Mouse (Mus musculus) heart, adult 8-10 months (tissue): ENCODE measurements around the gene Spem1. TPM values are rescaled to one million over a fixed set of nuclear protein-coding genes. Genes with fewer than 3 reads are reported as not detected.

ENCODE experiments used
- DNase-seq: peaks from one replicate; pipeline ENCODE4 v3.0.0; 2022; ENCODE audit warnings: low spot score
- total RNA-seq, 4 experiments: library from RNA; stranded (reverse); gene quantifications; 2 replicates each; pipeline ENCODE4 v1.2.4; 2022

Gene Spem1
- total RNA-seq, 4 experiments from 2014 or later: not detected

DNA sequence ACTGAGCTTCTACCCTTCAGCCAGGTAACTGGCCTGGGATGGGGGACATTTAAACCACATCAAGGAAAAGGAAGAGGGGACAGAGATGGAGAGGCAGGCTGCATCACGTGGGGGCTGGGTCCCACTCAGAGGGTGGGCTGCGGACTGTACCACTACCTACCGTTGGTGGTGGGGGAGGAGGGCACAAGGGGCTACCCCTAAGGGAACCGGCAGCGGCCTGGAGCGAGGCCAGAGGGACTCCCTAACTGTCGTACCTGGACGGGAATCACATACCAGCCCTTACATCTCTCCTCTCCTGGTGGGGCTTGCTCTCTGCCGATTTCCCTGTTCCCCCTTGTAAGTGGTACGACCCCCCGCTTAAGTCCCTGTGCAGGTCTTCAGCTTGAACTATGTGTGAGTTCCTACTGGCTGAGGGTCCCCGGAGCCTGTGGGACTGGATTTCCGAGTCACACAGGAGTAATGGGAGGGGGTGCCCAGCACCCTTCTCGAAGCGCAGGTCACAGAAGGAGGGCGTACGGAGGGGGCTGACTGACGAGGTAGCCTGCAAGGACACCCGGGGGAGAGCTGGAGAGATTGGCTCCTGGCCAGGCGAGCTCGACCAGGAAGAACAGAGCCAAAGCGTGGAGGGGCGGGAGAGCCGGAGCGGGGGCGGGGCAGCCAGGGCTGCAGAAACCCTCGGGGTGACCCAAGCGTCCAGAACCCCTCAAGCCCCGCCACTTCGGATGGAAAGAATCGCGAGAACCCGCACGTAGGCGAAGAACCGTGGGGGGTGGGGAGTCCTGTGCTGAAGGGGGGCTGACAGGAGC lies 21.4 kb downstream of the Spem1 start:
- DNase-seq: no peak

DNA sequence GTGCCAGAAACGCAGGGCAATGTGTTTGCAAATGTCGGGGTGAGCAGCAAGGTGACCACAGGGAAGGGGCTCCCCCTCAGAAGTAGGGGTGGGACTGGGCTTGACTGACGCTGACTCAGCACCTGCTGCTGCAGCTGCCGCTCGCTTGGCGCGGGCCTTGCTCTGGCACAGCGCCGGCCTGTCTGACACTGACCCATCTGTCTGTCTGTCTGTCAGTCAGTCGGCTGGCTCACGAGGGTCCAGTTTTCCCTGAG lies 21.9 kb downstream of the Spem1 start:
- no peak for DNase-seq

DNA sequence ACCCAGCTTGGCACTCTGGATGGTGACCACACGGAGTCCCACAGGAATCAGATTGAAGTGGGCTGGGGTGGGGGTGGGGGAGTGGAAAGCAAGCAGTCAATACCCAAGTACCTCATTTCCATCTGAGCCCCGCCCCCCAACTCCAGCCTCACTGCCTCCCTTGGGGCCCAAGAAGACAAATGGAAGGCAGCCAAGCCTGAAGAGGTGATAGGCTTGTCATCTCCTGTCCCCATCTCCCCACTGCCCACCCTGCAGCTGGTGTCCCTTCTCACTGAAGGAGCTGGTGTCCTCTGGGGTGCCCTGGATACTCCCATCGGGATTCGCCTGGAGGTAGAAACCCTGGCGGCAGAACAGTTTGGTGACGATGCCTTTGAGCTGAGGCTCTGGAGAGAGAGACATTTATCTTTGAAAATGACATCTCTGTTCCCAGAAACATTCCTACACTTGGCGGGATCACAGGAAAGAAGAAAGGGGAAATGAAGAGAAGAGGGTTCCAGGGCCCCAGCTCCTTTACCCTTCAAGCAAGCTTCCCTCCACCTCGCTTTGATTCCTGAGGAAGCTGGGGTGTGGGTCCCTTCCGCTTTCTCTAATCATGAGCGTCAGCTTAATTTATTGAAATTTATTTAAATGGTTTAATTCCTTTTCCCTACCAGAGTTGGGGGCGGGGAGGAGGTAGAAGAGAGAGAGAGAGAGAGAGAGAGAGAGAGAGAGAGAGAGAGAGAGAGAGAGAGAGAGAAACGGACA lies 22.4 kb downstream of the Spem1 start:
- DNase-seq: no peak

DNA sequence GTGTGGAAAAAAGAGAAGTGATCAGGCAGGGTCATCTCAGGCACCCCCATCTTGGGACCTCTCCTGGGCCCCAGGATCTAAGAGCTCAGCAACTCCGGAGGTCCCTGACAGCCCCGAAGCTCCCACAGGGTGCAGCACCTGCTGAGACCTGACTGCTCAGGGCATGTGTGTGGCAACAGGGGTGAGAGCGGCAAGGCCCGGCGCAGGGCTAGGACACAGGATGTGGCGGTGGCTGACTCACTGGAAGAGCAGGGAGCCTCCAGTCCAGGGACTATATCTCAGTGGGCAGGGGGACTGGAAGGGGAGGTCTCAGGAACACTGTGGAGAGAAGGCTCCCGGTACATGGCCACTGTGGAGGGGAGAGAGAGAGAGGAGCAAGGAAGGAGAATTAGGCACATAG lies 24.1 kb downstream of the Spem1 start:
- no peak for DNase-seq

DNA sequence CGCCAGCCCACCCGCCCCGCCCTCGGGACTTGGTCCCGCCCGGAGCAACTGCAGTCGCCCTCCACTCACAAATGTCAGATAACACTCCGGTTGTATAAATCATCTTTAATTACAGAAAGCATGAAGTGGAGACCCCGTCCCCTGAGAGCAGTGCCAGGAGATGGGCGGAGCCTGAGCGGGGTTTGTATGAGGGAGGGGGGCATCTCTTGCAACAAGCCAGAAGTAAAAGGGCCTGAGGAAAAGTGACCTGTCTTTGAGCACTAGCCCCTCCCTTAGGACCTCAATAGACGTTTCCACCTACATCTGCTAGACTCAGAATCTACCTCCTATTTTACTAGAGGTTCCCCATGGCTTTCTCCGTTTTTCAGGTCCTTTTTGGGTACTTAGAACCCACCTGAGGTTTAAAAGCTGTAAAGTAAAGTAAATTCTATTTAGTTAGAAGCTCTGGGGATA lies 26.0 kb downstream of the Spem1 start:
- no peak for DNase-seq

DNA sequence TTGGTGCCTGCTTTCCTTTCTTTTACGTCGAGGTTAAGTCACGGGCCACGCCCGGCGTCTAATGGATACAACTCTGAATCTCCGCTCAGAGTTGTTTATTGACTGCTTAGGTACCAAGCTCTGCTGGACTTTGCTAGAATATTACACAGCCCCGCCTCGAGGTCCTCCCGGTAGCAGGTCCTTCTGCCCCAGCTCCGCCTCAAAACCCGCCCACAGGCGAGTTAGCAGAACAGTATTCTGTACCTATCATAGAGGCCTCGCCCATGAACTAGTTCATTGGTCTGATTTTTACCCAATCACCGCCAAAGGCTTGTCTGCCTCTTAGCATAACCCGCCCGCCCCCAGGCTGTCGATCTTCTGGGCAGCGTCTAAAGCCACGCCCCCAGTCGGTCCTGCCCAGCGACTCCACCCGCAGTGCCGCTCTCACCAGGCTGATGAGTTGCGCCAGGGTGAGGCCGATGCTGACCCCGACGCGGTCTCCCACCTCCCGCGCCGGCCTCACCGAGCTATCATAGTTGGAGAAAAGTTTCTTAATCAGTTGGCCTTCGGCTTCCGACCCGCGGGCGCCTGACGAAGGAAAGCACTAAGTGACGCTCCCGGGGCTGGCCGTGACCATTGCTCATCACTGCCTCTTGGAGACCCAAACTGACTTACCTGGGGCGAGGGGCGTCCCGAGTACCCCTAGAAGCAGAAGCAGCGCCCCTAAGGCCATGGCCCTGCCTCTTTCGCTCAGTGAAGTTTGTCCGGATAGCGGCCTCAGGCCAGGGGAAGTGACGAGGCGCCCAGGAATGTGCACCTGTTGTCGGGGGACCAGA lies 26.6 kb downstream of the Spem1 start, which contains the start of gene Chrnb1:
TSS of gene Chrnb1 (minus strand) at position 776 of the 815 bp plus-strand sequence.
- DNase-seq: peak; percentile 97

DNA sequence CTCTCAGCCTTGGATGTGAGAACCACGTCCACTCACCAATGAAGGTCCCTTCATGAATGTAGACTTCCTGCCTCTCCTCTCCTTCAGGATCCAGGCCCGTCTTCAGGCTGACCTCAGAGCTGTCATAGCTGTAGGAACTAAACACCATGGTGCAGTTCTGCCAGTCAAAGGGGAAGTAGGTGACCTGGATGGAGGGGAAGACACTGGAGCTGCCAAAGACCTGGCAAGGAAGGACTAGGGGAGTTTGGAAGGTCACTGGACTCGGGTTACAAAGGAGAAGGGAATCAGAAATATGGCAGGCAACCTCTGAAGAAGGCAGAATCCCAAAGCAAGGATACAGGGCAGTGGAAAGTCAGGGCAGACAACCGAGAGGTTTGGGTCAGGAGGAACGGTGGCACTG lies 28.6 kb downstream of the Spem1 start:
- DNase-seq: no peak

DNA sequence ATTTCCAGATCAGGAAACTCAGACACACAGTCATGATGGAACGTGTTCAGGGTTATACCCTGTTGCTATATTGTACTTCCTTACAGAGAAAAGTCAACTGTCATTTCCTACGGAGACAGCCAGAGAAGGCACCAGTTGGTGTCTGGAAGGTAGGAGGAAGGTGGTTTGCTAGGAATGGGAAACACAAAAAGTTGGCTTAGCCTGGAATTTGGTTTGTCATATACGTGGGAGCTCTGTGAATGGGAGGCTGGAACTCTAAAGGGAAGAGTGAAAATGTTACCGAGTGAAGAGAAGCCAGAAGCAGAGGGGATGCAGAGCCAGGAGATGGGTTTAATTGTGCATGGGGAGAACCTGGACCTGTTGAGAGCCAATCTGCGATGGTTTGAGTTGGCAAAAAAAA lies 30.6 kb downstream of the Spem1 start:
- no peak for DNase-seq

DNA sequence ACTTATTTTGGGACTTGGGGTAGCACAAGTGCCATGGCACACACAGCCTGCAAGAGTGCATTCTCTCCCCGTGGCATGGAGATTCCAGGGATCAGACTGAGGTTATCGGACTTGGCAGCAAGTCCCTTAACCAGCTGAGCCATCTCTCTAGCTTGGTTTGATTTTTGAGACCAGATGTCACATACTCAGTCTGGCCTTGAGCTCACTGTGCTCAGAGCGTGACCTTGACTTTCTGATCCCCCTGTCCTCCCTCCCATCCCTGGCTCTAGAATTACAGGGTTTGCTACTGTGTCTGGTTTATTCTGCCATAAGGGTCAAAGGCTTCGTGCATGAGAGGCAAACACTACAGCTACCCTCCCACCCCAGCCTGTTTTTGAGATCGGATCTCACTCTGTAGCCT lies 32.5 kb downstream of the Spem1 start:
- DNase-seq: no peak

DNA sequence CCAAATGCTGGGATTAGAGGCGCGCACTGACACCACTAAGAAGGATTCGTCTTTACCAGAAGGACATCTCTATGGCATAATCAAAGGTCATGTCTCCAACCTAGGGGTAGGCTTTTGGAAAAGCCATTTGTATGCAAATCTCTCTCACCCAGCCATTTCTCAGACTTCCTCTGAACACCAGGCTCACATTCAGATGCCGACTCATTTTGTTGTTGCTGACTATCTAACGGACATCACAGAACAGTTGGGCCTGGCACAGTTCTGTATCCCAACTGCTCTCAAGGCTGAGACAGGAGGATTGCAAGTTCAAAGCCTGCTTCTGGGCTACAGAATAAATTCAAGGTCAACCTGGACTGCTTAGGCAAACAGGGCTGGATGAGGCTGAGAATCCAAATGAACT lies 34.7 kb downstream of the Spem1 start:
- no peak for DNase-seq

DNA sequence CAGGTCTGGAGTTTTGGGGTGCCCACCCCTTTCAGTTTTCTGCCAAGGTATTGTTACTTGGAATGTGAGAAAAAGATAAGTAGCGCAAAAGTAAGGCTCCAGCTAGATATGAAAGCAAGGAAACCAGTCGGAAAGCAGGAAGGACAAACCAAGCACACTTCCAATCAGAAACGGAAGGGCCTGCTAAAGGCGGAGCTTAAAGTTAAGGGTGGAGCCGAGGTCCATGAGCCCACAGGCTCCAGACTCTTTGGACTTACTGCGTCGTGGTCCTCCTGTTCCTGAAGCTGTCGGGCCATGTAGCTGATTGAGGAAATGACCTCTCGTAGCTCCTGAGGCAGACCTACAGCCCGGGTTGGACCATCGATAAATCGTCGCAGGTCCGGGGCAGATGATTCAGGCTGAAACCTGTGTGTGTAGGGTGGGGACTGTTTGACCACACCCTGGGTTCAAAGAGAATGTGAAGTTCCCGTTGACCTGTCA lies 37.1 kb downstream of the Spem1 start:
- peak; percentile 79 for DNase-seq

DNA sequence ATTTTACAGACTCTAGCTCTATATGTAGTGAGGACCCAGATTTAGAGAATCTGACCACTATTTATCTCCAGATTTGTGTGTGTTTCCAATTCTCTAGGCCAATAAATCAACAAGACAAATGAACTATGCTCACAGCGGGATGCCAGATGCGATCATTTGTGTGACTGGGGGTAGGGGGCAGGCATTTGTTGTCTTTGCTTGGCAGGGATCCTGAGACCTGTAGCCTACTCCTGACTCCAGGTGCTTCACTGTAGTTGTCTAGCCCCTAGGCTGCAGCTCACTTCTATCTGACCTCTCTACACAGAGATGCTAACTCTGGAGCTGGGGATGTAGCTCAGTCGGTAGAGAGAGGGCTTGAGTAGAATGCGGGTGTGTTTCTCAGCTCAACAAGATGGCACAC lies 40.2 kb downstream of the Spem1 start:
- DNase-seq: no peak

DNA sequence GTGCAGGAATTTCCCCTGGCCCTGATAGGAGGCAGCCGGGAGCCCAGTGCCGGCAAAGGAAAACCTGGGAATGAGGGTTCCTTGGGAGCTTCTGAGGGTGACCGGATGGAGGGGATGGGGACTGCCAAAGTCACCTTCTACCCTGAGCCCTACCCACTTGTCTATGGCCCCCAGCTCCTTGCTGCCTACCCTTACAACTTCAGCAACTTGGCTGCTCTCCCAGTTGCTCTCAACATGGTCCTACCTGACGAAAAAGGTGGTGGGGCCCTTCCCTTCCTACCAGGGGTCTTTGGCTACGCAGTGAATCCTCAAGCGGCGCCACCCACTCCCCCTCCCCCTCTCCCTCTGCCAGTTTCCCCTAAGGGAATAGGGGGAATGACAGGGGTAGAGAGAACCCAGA lies 43.0 kb downstream of the Spem1 start:
- no peak for DNase-seq

DNA sequence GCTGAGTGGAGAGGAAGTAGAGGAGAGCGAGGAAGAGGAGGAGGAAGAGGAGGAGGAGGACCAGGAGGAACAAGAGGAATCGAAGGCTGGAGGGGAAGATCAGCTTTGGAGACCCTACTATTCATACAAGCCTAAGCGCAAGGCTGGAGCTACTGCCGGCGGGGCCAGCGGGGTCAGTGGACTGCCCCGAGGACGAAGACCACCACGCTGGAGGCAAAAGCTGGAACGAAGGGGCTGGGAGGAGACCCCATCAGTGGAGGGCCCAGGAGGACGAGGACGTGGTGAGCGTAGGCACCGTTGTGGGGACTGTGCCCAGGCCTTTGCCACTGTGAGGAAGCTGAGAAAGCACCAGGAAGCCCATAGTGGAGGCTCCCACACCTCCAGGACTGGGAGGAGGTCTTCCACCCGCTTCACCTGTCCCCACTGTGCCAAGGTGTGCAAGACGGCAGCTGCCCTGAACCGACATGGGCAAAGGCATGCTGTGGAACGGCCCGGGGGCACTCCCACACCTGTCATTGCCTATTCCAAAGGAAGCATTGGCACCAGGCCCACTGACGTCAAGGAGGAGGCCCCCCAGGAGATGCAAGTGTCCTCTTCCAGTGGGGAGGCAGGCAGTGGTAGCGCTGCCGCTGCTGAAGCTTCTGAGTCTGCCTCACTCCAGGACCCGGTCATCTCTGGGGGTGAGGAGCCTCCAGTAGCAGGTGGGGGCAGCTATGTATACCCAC lies 43.6 kb downstream of the Spem1 start:
- no peak for DNase-seq

DNA sequence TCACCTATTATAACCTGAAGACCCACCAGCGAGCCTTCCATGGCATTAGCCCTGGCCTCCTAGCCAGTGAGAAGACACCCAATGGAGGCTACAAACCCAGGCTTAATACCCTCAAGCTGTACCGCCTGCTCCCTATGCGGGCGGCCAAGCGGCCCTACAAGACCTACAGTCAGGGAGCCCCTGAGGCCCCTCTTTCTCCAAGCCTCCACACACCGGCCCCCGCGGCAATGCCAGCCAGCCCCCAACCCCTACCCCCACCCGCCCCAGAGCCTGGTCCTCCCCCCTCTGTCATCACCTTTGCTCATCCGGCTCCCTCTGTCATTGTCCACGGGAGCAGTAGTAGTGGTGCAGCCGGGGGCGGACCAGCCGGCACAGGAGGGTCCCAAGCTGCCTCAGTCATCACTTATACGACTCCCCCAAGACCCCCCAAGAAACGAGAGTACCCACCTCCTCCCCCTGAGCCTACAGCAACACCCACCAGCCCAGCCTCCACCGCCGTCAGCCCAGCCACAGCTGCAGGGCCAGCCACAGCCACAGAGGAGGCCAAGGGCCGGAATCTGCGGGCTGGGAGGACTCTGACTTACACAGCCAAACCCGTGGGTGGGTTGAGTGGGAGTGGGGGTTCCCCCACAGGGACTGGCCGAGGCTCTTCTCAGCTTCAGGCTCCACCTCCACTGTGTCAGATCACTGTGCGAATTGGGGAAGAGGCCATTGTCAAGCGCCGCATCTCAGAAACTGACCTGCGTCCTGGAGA lies 44.3 kb downstream of the Spem1 start:
- DNase-seq: no peak

DNA sequence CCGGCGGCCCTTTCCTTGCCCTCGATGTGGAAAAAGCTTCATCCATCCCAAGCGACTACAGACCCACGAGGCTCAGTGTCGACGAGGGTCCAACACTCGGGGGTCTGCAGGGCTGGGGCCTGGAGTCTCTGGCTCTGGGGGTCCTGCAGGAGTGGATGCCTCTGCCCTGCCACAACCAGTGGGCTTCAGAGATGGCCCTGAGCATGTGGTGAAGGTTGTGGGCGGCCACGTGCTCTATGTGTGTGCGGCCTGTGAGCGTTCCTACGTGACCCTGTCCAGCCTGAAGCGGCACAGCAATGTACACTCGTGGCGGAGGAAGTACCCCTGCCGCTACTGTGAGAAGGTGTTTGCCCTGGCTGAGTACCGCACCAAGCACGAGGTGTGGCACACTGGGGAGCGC lies 45.5 kb downstream of the Spem1 start:
- no peak for DNase-seq

DNA sequence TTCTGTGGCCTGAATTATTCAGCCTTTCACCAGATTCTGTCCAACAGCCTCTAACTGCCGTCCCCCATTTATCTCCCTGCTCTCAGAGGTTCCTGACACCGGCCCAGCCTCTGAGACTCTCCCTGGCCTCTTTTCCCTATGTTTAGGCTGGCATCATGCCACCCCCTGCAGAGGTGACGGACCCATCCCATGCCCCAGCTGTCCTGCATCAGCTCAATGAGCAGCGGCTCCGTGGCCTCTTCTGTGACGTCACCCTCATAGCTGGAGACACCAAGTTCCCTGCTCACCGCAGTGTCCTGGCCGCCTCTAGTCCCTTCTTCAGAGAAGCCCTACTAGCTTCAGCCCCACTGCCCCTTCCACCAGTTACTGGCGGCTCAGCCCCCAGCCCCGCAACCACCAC lies 46.3 kb downstream of the Spem1 start:
- no peak for DNase-seq

DNA sequence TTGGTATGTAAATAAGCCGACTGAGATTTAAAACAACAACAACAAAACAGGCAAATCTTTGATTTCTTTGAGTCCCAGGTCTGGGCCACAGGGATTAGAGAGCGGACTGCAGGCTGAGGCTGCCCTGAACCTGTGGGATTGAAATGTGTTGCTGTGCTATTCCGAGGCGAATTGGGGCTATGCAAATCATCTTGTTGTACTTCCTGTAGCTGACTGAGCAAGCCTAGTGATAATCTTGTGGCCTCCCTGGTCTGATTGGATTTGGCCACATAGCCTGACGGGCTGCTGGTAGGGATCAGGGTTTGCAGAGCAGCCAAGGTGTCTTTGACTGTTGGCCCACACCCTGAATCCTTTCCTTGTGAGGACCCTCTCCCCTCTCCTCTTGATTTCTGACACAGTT lies 47.0 kb downstream of the Spem1 start:
- DNase-seq: no peak
